Comparison of ENCODE assay signal across 7 mouse cellular contexts in the genomic region with DNA sequence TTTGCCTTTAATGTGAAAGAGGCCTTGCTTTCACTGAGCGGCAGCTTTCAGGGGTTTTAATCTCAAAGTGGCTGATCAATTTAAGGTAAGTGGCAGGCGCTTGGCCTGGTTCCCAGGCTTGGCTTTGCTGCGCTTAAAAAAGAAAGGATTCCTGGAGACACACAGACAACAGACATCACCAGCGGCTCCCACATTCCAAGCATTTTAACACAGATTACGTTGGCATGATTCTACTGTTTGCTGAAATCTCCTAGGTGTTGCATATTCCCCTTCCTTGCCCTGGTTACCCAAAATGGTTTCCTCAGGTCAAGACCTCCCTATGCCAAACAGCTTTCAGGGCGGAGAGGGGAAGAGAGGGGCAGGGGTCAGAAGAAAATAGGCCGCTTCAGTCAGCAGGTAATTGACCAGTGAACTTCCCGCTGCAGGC. TPM values are rescaled to one million over a fixed set of nuclear protein-coding genes. Genes with fewer than 3 reads are reported as not detected.
DNase-seq lines count a peak whose midpoint lies in the region; ATAC-seq lines count a peak whose summit lies in the region.
"Not testable (repeated sequence)": the region's sequence is repeated elsewhere in the genome, so short reads cannot be mapped to it uniquely, and the experiment has no call there.

No protein-coding gene starts in this region.

- WGBS in embryonic facial prominence, embryonic 14.5 days: 12% methylated on average over 8 of the region's 8 CpGs
- 25% methylated on average over 8 of the region's 8 CpGs for WGBS in hindbrain, embryonic 11.5 days

- peak; percentile 37 for DNase-seq in adrenal gland, postnatal 14 days
- peak; percentile 83 for DNase-seq in embryonic facial prominence, embryonic 14.5 days (ENCODE audit: low spot score)
- peak; percentile 4 for DNase-seq in heart, adult 8-10 months (ENCODE audit: low spot score)
- not testable (repeated sequence) for DNase-seq in hindbrain, embryonic 11.5 days (ENCODE audit: low spot score)
- peak; percentile 9 to 34 for DNase-seq in left cerebral cortex, postnatal 25 days (ENCODE audit: low spot score in 2 of 2)
- peak; percentile 6 for DNase-seq in mesoderm, embryonic 11.5 days (ENCODE audit: low read depth, low spot score)
- peak; percentile 7 for DNase-seq in ovary, postnatal 14 days (ENCODE audit: low spot score)

- H3K36me3 ChIP-seq in embryonic facial prominence, embryonic 14.5 days (ENCODE audit: control insufficient read depth, insufficient read depth, low read length); hindbrain, embryonic 11.5 days (ENCODE audit: control insufficient read depth, insufficient read depth, low read length): not testable (repeated sequence)

- H3K4me2 ChIP-seq in embryonic facial prominence, embryonic 14.5 days (ENCODE audit: low read depth, low read length); hindbrain, embryonic 11.5 days (replicated peaks; ENCODE audit: low read depth, low read length): not testable (repeated sequence)

- H3K4me3 ChIP-seq in embryonic facial prominence, embryonic 14.5 days (ENCODE audit: low read depth, low read length); hindbrain, embryonic 11.5 days (ENCODE audit: low read depth, low read length): not testable (repeated sequence)

- not testable (repeated sequence) for H3K27me3 ChIP-seq in embryonic facial prominence, embryonic 14.5 days (replicated peaks; ENCODE audit: control insufficient read depth, insufficient read depth, low read length); hindbrain, embryonic 11.5 days (ENCODE audit: control insufficient read depth, insufficient read depth, low read length)

- not testable (repeated sequence) for H3K27ac ChIP-seq in embryonic facial prominence, embryonic 14.5 days (replicated peaks; ENCODE audit: low read depth, low read length); hindbrain, embryonic 11.5 days (ENCODE audit: low read depth, low read length)

- peak; percentile 82; the same call in 1 of the 2 replicates for ATAC-seq in embryonic facial prominence, embryonic 14.5 days (ENCODE audit: low read depth)
- ATAC-seq in hindbrain, embryonic 11.5 days (ENCODE audit: low FRiP score): peak; percentile 22; the same call in 1 of the 2 replicates

- not testable (repeated sequence) for H3K9ac ChIP-seq in embryonic facial prominence, embryonic 14.5 days (ENCODE audit: low read depth, low read length); hindbrain, embryonic 11.5 days (ENCODE audit: low read depth, low read length)

- not testable (repeated sequence) for H3K4me1 ChIP-seq in embryonic facial prominence, embryonic 14.5 days (ENCODE audit: control insufficient read depth, insufficient read depth, low read length); hindbrain, embryonic 11.5 days (replicated peaks; ENCODE audit: control insufficient read depth, insufficient read depth, low read length)

- intact Hi-C loops in left cerebral cortex, postnatal 25 days (cut with DNase I): not testable (repeated sequence)

- H3K9me3 ChIP-seq in embryonic facial prominence, embryonic 14.5 days (ENCODE audit: control insufficient read depth, low read length); hindbrain, embryonic 11.5 days (ENCODE audit: control insufficient read depth, low read length): not testable (repeated sequence)

RNA-seq across cellular contexts. Expression of gene Cdk6, which starts 51.3 kb away (rescaled TPM):
- total RNA-seq in adrenal gland, postnatal 14 days (2021): 23.4 and 28.0 TPM in 2 replicates
- polyA plus RNA-seq in embryonic facial prominence, embryonic 14.5 days (2014; fragmentation: Nextera tagmentation; extraction: Ambion mirVana): 20.9 and 21.3 TPM in 2 replicates
- total RNA-seq in heart, adult 8-10 months (2022): 1 to 10 TPM; 4.2 to 9.5 (median 6.3) TPM
- 15.0 and 17.8 TPM in 2 replicates for polyA plus RNA-seq in hindbrain, embryonic 11.5 days (2014; fragmentation: Nextera tagmentation; extraction: Ambion mirVana)
- total RNA-seq in left cerebral cortex, postnatal 25 days (2021): 1 to 10 TPM; 3.6 to 5.4 TPM
